Mouse (Mus musculus) right cerebral cortex, postnatal 14 days (tissue): ENCODE data around the gene Xirp2.

Source experiments
- DNase-seq: peaks from one replicate; pipeline ENCODE4 v3.0.0; 2022

The Xirp2 gene

GRCm38 (mm10) chr2:67565480-67566331 lies 119.9 kb downstream of the Xirp2 start, which contains the start of gene B3galt1:
Gene B3galt1 (plus strand): TSS chr2:67565871.
- peak; percentile 88 for DNase-seq

GRCm38 (mm10) chr2:67566566-67566965 lies 120.8 kb downstream of the Xirp2 start:
- DNase-seq, result peak; percentile 8

GRCm38 (mm10) chr2:67567141-67567680 lies 121.4 kb downstream of the Xirp2 start:
- no peak for DNase-seq
